Mouse (Mus musculus) MEL (cell line): ENCODE results near the gene Fgf11. TPM values are rescaled to one million over a fixed set of nuclear protein-coding genes. Genes with fewer than 3 reads are reported as not detected.

Source experiments
- DNase-seq: peaks from one replicate; pipeline ENCODE4 v3.0.0; 2011; ENCODE audit warnings: low read depth, low spot score
- H3K27ac ChIP-seq: 2 replicates; pipeline ENCODE4 v1.5.1; 2012; ENCODE audit warnings: low read depth, mild to moderate bottlenecking, control low read depth, low read length, moderate library complexity; ENCODE audit not compliant: control insufficient read depth
- H3K27me3 ChIP-seq, 2 experiments: fragments of 150-350 bp in 1 of 2; sonication (generic) in 1 of 2; 2 replicates each; pipeline ENCODE4 v1.6.1; 2012; ENCODE audit warnings: low read length in 2 of 2, mild to moderate bottlenecking in 2 of 2, improper control_type of control experiment in 1 of 2, moderate library complexity in 1 of 2; ENCODE audit not compliant: insufficient read depth in 2 of 2, control insufficient read depth in 1 of 2
- H3K36me3 ChIP-seq, 2 experiments: 2 replicates each; pipeline ENCODE4 v1.6.1; 2012 to 2014; ENCODE audit warnings: low read length in 2 of 2, improper control_type of control experiment in 1 of 2, inconsistent platforms in 1 of 2, mild to moderate bottlenecking in 1 of 2; ENCODE audit not compliant: insufficient read depth in 2 of 2, control insufficient read depth in 1 of 2
- H3K4me1 ChIP-seq, 2 experiments: fragments of 150-350 bp in 1 of 2; sonication (generic) in 1 of 2; 2 replicates each; pipeline ENCODE4 v1.6.1; 2012; ENCODE audit warnings: low read length in 2 of 2, improper control_type of control experiment in 1 of 2, mild to moderate bottlenecking in 1 of 2; ENCODE audit not compliant: insufficient read depth in 2 of 2, control insufficient read depth in 1 of 2
- H3K4me3 ChIP-seq, 2 experiments: fragments of 150-350 bp in 1 of 2; sonication (generic) in 1 of 2; 2 replicates each; pipeline ENCODE4 v1.5.1; 2012; ENCODE audit warnings: low read depth in 2 of 2, low read length in 2 of 2, mild to moderate bottlenecking in 2 of 2, moderate library complexity in 2 of 2, control low read depth in 1 of 2, improper control_type of control experiment in 1 of 2; ENCODE audit not compliant: control insufficient read depth in 1 of 2, insufficient read depth in 1 of 2
- H3K79me2 ChIP-seq: 2 replicates; pipeline ENCODE4 v1.6.1; 2012; ENCODE audit warnings: mild to moderate bottlenecking, low read length, moderate library complexity; ENCODE audit not compliant: control insufficient read depth, poor library complexity, insufficient read depth
- H3K9ac ChIP-seq: 2 replicates; pipeline ENCODE4 v1.6.1; 2012; ENCODE audit warnings: low read depth, mild to moderate bottlenecking, control low read depth, low read length, moderate library complexity; ENCODE audit not compliant: control insufficient read depth, poor library complexity, severe bottlenecking
- H3K9me3 ChIP-seq: fragments of 150-350 bp; sonication (generic); replicated peaks from 2 replicates; pipeline ENCODE4 v1.6.1; 2012; ENCODE audit warnings: mild to moderate bottlenecking, low read length, improper control_type of control experiment, moderate library complexity; ENCODE audit not compliant: insufficient read depth
- CHD1 ChIP-seq: IDR thresholded peaks from 2 replicates; pipeline ENCODE4 v1.6.1; 2012; ENCODE audit warnings: low read depth, mild to moderate bottlenecking, inconsistent platforms, low read length, improper control_type of control experiment
- CHD2 ChIP-seq: IDR thresholded peaks from 2 replicates; pipeline ENCODE4 v1.6.1; 2011; ENCODE audit warnings: low read length, improper control_type of control experiment
- E2F4 ChIP-seq: IDR thresholded peaks from 2 replicates; pipeline ENCODE4 v1.6.1; 2011; ENCODE audit warnings: low read depth, low read length, improper control_type of control experiment, borderline replicate concordance
- ELF1 ChIP-seq: IDR thresholded peaks from 2 replicates; pipeline ENCODE4 v1.6.1; 2014; ENCODE audit warnings: low read depth, mild to moderate bottlenecking, inconsistent platforms, low read length, improper control_type of control experiment, moderate library complexity
- GABPA ChIP-seq: IDR thresholded peaks from 2 replicates; pipeline ENCODE4 v1.6.1; 2012; ENCODE audit warnings: low read depth, mild to moderate bottlenecking, inconsistent platforms, low read length, improper control_type of control experiment, moderate library complexity
- MAFK ChIP-seq: IDR thresholded peaks from 2 replicates; pipeline ENCODE4 v1.6.1; 2011; ENCODE audit warnings: low read depth, mild to moderate bottlenecking, low read length, improper control_type of control experiment, borderline replicate concordance
- MAZ ChIP-seq: IDR thresholded peaks from 2 replicates; pipeline ENCODE4 v1.6.1; 2012; ENCODE audit warnings: low read depth, mild to moderate bottlenecking, inconsistent platforms, low read length, improper control_type of control experiment
- MYB ChIP-seq: IDR thresholded peaks from 2 replicates; pipeline ENCODE4 v1.6.1; 2011; ENCODE audit warnings: mild to moderate bottlenecking, low read depth, low read length, improper control_type of control experiment
- NELFE ChIP-seq: IDR thresholded peaks from 2 replicates; pipeline ENCODE4 v1.6.1; 2011; ENCODE audit warnings: low read depth, low read length, improper control_type of control experiment
- NRF1 ChIP-seq: IDR thresholded peaks from 2 replicates; pipeline ENCODE4 v1.6.1; 2014; ENCODE audit warnings: low read depth, mild to moderate bottlenecking, inconsistent platforms, low read length, improper control_type of control experiment, moderate library complexity; ENCODE audit not compliant: poor library complexity, insufficient read depth, severe bottlenecking
- POLR2AphosphoS5 ChIP-seq: IDR thresholded peaks from 2 replicates; pipeline ENCODE4 v1.6.1; 2012; ENCODE audit warnings: low read depth, borderline replicate concordance, mild to moderate bottlenecking, inconsistent platforms, low read length, moderate library complexity, mixed read lengths
- RAD21 ChIP-seq: IDR thresholded peaks from 2 replicates; pipeline ENCODE4 v1.6.1; 2011; ENCODE audit warnings: mild to moderate bottlenecking, low read depth, low read length, improper control_type of control experiment
- RCOR1 ChIP-seq: IDR thresholded peaks from 2 replicates; pipeline ENCODE4 v1.6.1; 2012; ENCODE audit warnings: low read depth, mild to moderate bottlenecking, inconsistent platforms, low read length, improper control_type of control experiment
- SIN3A ChIP-seq: IDR thresholded peaks from 2 replicates; pipeline ENCODE4 v1.6.1; 2012; ENCODE audit warnings: low read length, improper control_type of control experiment, inconsistent platforms
- TAL1 ChIP-seq: IDR thresholded peaks from 2 replicates; pipeline ENCODE4 v1.6.1; 2012; ENCODE audit warnings: mild to moderate bottlenecking, inconsistent platforms, low read length, moderate library complexity, mixed read lengths
- TBP ChIP-seq: IDR thresholded peaks from 2 replicates; pipeline ENCODE4 v1.8.0; 2011; ENCODE audit warnings: low read depth, low read length, improper control_type of control experiment
- TCF12 ChIP-seq: IDR thresholded peaks from 2 replicates; pipeline ENCODE4 v1.6.1; 2014; ENCODE audit warnings: low read depth, mild to moderate bottlenecking, inconsistent platforms, low read length, improper control_type of control experiment, moderate library complexity
- UBTF ChIP-seq: IDR thresholded peaks from 2 replicates; pipeline ENCODE4 v1.6.1; 2012; ENCODE audit warnings: low read depth, mild to moderate bottlenecking, inconsistent platforms, low read length, improper control_type of control experiment, moderate library complexity, borderline replicate concordance; ENCODE audit not compliant: insufficient read depth
- USF1 ChIP-seq: IDR thresholded peaks from 2 replicates; pipeline ENCODE4 v1.6.1; 2014; ENCODE audit warnings: low read depth, mild to moderate bottlenecking, inconsistent platforms, low read length, improper control_type of control experiment, moderate library complexity
- ZKSCAN1 ChIP-seq: IDR thresholded peaks from 2 replicates; pipeline ENCODE4 v1.6.1; 2012; ENCODE audit warnings: low read depth, mild to moderate bottlenecking, inconsistent platforms, low read length, improper control_type of control experiment, moderate library complexity
- ZMIZ1 ChIP-seq: IDR thresholded peaks from 2 replicates; pipeline ENCODE4 v1.6.1; 2012; ENCODE audit warnings: low read depth, mild to moderate bottlenecking, inconsistent platforms, low read length, improper control_type of control experiment, moderate library complexity
- ZNF384 ChIP-seq: IDR thresholded peaks from 2 replicates; pipeline ENCODE4 v1.6.1; 2012; ENCODE audit warnings: low read depth, mild to moderate bottlenecking, inconsistent platforms, low read length, improper control_type of control experiment
- polyA plus RNA-seq, 2 experiments: library from polyadenylated mRNA; stranded (reverse) in 1 of 2; unstranded in 1 of 2; fragments of >175 nt in 1 of 2; fragments of >200 nt in 1 of 2; gene quantifications; 2 replicates each; pipeline versions ENCODE4 v1.2.1 to v1.2.4; 2012; ENCODE audit warnings: low replicate concordance in 2 of 2, low read depth in 1 of 2; ENCODE audit not compliant: insufficient read length in 2 of 2, insufficient read depth in 1 of 2, missing spikeins in 1 of 2
- total RNA-seq: library from RNA; depleted of rRNA; stranded (reverse); fragments of 300-350 nt; gene quantifications from 2 replicates; pipeline ENCODE4 v1.2.3, GENCODE M21; 2012

The Fgf11 gene
- total and polyA plus RNA-seq, 3 experiments = 5.1 to 26.8 TPM; not detected in 1

DNA sequence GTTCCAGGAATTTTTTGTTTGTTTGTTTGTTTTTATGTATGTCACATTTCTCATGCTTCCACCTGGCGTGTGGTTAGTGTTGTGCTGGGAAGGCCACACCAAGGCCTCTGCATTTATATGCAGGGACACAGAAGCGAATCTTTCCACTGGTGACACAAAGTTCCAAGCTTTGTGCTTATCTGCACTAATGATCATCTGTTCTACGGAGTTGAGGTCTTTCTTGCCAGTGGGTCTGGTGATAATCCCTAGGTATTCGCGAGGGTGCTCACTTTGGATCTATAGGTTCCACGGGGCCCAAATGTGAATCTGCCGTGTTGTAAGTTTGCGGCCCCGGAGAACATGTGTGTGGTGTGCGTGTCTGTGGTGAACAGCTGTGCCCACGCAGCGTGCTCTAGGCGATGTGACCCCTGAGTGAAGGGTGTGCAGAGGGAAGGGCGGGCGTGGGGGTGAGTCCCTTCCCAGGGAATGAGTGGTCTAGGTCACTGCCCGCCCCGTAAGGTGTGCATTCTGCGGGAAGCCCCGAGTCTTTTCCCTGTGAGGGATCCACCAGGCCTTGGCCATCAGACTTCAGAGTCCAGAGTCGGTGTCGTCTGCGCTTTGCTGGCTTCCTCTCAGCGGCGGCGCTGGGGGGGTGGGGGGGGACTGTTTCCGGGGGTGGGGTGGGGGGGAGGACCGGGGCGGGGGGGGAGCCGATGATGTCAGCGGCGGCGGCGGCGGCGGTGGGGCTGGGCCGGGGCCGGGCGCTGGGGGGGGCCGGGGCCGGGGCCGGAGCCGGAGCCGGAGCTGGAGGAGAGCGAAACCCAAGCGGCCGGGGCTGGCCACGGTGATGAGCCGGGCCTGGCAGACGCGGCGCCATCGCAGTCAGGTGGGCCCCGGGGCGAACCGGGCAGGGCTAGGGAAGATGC lies 36.2 kb downstream of the Fgf11 start, which contains the start of gene Zbtb4:
Zbtb4 (plus strand) TSS at position 692 of the 905 bp plus-strand sequence.
- Histone ChIP-seq H3K4me1 (peaks cover 2 to 19% of the 10 kb centered on the region in 2 experiments; a peak in 3 of 4 replicates), H3K4me3 (peak within 1 kb of the TSS; percentile 84 to 90), H3K79me2 (peaks cover 8% of the 10 kb centered on the region), H3K36me3 (peaks cover 0 to 2% of the 10 kb centered on the region in 2 experiments; a peak in 1 of 4 replicates), H3K9ac (peak within 1 kb of the TSS; percentile 94), H3K27me3 (no peaks in the 10 kb centered on the region), H3K27ac (peak within 1 kb of the TSS; percentile 46), H3K9me3 (no peaks in the 10 kb centered on the region)
- TF ChIP-seq RCOR1 (no peak), NRF1 (no peak), SIN3A (0 out of 2 replicates have a peak, but pooled peaks have one; percentile 7), ZNF384 (no peak), MAFK (no peak), USF1 (no peak), E2F4 (no peak), CHD2 (no peak), TAL1 (no peak), TCF12 (no peak), POLR2AphosphoS5 (no peak), MAZ (peak; percentile 39; the same call in 1 of the 2 replicates), NELFE (peak; percentile 9; the same call in 1 of the 2 replicates), UBTF (no peak), CHD1 (0 out of 2 replicates have a peak, but pooled peaks have one; percentile 44), GABPA (no peak), ELF1 (no peak), ZKSCAN1 (no peak), TBP (no peak), ZMIZ1 (no peak), RAD21 (no peak), MYB (no peak)
- peak; percentile 48 for DNase-seq
